Mouse (Mus musculus): ENCODE measurements around the gene Igfbp7. TPM values are rescaled to one million over a fixed set of nuclear protein-coding genes. Genes with fewer than 3 reads are reported as not detected.

The Igfbp7 gene
- polyA plus RNA-seq, 2 experiments from 2014 or later = 0.44 TPM; not detected in 1

GRCm38 (mm10) chr5:77378027-77378426, 29.8 kb downstream of the Igfbp7 start:
- no peak for ATAC-seq

GRCm38 (mm10) chr5:77375546-77375945, 32.3 kb downstream of the Igfbp7 start:
- no peak for ATAC-seq

GRCm38 (mm10) chr5:77374945-77375344, 32.9 kb downstream of the Igfbp7 start:
- no peak for ATAC-seq

GRCm38 (mm10) chr5:77372778-77373177, 35.1 kb downstream of the Igfbp7 start:
- ATAC-seq = peak; percentile 79

- no peak for ATAC-seq
Observed at GRCm38 (mm10) chr5:77372242-77372641, 35.6 kb downstream of the Igfbp7 start.

GRCm38 (mm10) chr5:77370378-77370892, 37.4 kb downstream of the Igfbp7 start:
- ATAC-seq = no peak

GRCm38 (mm10) chr5:77369394-77369793, 38.4 kb downstream of the Igfbp7 start:
- ATAC-seq = no peak

GRCm38 (mm10) chr5:77368194-77368593, 39.6 kb downstream of the Igfbp7 start:
- ATAC-seq = no peak

GRCm38 (mm10) chr5:77367682-77368081, 40.2 kb downstream of the Igfbp7 start:
- no peak for ATAC-seq

GRCm38 (mm10) chr5:77367145-77367544, 40.7 kb downstream of the Igfbp7 start:
- no peak for ATAC-seq

- ATAC-seq = no peak
Observed at GRCm38 (mm10) chr5:77366313-77366712, 41.5 kb downstream of the Igfbp7 start.

GRCm38 (mm10) chr5:77364443-77365038, 43.3 kb downstream of the Igfbp7 start:
- ATAC-seq = no peak

GRCm38 (mm10) chr5:77363650-77364049, 44.2 kb downstream of the Igfbp7 start:
- no peak for ATAC-seq

- no peak for ATAC-seq
Observed at GRCm38 (mm10) chr5:77362120-77362519, 45.7 kb downstream of the Igfbp7 start.

GRCm38 (mm10) chr5:77361006-77361405, 46.8 kb downstream of the Igfbp7 start:
- no peak for ATAC-seq

GRCm38 (mm10) chr5:77359971-77360370, 47.9 kb downstream of the Igfbp7 start:
- ATAC-seq = no peak

- no peak for ATAC-seq
Observed at GRCm38 (mm10) chr5:77358347-77358746, 49.5 kb downstream of the Igfbp7 start.

- ATAC-seq = peak; percentile 50
Observed at GRCm38 (mm10) chr5:77357405-77358149, 50.3 kb downstream of the Igfbp7 start.

- no peak for ATAC-seq
Observed at GRCm38 (mm10) chr5:77355307-77356265, 52.3 kb downstream of the Igfbp7 start.

- peak; percentile 69 for ATAC-seq
Observed at GRCm38 (mm10) chr5:77354361-77354787, 53.5 kb downstream of the Igfbp7 start.

- ATAC-seq = no peak
Observed at GRCm38 (mm10) chr5:77351691-77352090, 56.1 kb downstream of the Igfbp7 start.

- no peak for ATAC-seq
Observed at GRCm38 (mm10) chr5:77349971-77350658, 57.7 kb downstream of the Igfbp7 start.

All from activated CD4-positive, CD25-positive, alpha-beta regulatory T cell, adult 4 months (primary cell).